Mouse (Mus musculus) liver, adult (tissue): ENCODE data around the gene Dhx15.

ENCODE experiments used
- GATA4 ChIP-seq: IDR thresholded peaks from 2 replicates; pipeline ENCODE4 v1.6.1; 2014; ENCODE audit warnings: mild to moderate bottlenecking, low read length; ENCODE audit not compliant: insufficient replicate concordance

Dhx15 gene

DNA sequence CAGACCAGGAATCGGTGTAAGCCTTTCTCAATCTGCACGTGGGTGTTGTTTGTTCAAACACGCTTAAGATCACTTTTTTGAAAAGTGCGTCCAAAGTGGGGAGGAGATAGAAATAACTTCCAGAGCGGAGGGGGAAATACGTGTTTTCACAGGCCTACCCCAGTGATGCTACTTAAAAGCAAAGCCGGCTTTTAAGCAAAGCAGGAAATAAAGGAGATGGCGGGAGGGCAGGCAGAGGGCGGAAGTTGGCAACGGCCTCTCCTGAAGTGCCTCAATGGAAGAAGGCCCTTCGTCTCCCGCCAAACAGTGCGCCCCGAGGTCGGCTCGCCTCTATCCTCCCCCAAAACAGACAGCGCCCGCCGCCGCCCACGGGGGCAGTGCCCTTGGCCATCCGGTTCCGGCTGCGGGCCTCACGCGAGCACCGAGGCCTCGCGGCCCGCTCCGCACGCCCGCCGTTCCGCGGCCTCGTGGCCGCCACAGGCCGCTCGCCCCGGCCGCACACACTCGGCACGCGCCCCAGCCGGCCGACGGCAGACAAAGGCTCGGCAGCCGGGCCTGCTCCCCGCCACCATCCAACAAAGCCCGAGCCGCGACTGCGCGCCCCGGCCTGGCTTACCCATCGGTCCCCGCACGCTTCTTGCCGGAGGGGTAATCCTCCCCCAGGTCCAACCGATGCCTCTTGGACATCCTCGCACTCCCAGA is 499 bp downstream of the Dhx15 start:
- TF ChIP-seq GATA4 = peak; percentile 3; the same call in 1 of the 2 replicates

- TF ChIP-seq GATA4 = no peak
Observed at GRCm38 (mm10) chr5:52188206-52188605, 2.1 kb downstream of the Dhx15 start.

- TF ChIP-seq GATA4 = no peak
Observed at GRCm38 (mm10) chr5:52177326-52177725, 13.0 kb downstream of the Dhx15 start.

- TF ChIP-seq GATA4 = no peak
Observed at GRCm38 (mm10) chr5:52168468-52168867, 21.8 kb downstream of the Dhx15 start.

- no peak for TF ChIP-seq GATA4
Observed at GRCm38 (mm10) chr5:52149138-52149537, 41.2 kb downstream of the Dhx15 start.

DNA sequence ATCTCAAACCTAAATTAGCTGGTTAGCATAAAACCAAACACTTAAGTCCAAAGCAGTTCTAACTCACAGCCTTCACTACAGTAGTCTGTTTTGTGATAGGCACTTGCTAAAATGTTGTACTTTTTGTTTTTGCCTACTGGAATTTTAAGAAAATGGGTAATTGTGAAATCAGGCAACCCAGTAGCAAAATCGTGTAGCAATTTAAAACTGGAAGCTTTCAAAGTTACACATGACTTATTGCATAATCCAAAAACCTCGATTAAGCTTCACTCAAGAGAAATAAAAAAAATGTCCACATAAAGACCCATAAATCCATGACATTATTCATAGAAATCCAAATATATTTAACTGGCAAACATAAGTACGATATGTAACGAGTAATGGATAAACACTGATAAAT is 43.2 kb downstream of the Dhx15 start:
- no peak for TF ChIP-seq GATA4

DNA sequence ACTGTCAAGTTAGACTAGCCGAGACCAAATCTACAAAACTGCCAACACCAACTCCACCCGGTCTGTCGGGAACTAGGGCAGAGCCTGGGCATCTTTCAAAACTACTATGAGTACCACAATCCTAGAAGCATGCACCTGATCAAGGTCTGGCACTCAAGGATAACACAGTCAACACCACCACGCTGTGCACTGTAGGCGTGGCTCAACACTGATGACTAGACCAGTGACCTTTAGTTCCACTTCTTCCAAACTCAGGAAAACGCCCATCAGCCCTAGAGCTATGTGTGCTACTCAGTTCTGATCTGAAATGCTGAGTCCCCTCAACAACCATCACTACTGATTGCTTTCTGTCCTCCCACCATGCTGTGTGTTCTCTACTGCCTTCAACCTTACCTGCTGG is 44.6 kb downstream of the Dhx15 start:
- no peak for TF ChIP-seq GATA4

DNA sequence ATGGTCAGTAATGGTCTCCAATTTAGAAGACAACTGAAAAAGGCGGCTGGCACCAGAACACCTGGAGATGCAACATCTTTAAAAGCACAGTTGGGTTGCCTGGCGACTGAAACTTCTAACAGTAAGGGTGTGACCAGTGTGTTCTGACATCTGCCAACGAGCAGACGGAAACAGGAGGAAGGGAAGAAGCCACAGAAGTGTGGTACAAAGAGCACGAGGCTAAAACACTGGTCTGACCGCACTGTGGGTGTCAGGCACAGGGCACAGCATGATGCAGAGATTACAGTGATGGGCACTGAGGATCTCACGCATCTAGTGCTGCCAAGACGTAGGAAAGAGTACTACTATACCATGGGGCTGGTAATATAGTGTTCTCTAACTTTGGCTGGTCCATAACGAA is 48.4 kb downstream of the Dhx15 start:
- TF ChIP-seq GATA4 = no peak

DNA sequence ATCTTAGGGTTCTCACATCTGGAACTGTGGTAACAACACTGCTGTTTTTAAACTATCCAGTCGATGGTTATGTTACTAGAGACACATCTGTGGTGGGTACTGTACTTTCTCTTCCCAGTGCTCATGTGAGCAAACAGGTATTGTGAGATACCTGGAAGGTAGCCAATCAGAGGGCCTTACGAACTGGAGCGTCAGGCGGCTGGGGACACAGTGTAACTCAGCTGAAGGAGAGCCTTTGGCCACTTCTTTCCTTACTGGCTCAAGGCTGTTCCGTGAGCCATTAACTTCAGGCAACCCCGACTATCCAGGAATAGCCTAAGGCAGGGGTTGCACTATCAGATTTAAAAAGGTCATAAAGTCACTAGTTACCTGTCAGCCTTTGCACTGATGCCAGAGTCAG is 51.5 kb downstream of the Dhx15 start:
- TF ChIP-seq GATA4 = no peak

GRCm38 (mm10) chr5:52138134-52138533 is 52.2 kb downstream of the Dhx15 start:
- no peak for TF ChIP-seq GATA4

DNA sequence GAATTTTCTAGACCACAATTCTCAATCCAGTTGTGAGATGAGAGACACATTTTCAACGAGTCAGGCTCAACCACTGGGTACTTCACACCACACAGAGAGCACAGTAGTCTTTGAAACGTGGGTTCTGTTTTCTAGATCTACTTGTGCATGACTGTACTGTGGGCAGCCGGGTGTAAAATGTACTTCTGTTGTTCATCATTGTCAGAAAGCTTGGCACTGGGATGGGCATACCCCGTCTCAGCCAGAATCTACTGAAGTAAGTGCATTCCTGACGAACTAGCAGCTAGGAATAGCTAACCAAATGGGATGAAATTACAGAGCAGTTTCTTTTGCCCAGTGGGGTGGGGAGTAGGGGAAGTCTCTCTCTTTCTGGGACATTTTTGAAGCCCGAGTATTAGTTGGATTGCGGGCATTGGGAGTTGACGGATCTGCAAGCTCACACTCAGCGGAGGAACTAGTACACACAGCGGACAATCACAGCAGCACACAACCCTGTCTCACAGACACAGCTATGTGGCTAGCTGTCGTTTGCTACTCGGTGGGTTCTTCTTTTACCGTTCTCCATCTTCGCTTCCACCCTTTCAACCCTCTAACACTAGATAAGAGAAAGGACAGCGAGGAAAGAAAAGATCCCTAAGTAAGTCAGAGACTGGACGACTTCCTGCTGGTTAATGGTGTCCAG is 54.7 kb downstream of the Dhx15 start:
- no peak for TF ChIP-seq GATA4

- TF ChIP-seq GATA4 = no peak
Observed at GRCm38 (mm10) chr5:52132840-52133239, 57.5 kb downstream of the Dhx15 start.

DNA sequence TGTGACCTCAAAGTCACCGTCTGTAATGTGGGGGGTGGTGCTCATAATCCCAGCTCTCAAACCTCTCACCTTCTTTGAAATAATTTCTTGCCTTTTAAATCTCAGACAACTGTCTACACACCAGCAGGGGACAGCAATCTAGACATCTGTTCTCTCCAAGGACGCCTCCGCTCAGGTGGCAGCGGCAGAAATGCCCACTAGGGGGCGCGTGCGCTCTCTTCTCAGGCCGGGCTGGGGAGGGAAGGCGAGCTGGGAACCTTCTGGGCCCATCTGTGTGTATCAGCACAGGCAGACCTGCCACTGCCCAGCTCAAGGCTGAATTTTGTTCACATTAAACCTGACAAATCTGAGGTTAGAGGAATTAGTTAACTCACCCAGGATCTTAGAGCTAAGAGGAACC is 58.2 kb downstream of the Dhx15 start:
- no peak for TF ChIP-seq GATA4

DNA sequence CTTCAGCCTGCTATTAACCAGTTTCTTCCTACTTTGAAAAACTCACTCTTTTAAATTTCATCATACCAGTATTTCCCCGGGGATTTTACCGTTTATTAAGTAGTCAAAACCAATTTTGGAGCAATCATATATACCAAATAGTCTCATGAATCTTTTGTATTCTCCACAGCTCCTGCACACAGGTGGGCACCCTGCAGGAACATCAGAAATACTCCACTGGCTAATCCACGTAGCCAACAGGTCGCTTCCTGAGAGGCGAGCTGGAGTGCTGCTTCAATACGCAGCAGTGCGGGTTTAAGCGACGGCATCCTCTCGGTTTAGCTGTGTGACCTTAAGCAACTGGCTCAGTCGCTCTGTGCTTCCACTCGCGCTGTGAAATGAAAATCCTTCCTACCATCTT is 58.9 kb downstream of the Dhx15 start:
- no peak for TF ChIP-seq GATA4

DNA sequence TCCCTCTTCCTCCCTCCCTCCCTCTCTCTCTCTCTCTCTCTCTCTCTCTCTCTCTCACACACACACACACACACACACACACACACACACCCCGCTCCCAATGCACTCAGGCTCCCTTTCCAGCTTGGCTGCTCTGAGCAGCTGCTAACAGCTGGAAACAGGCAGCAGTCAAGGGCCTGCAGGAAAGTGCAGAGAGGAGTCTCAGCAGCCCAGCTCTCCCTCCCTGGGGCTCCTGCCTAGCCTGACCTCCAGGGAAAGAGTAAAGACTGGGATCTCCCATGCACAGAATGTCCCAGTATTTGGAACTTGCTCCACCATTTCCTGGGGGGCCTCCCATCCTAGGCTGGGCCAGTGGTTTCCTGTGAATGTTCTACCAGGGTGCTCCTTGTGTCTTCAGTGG is 59.8 kb downstream of the Dhx15 start:
- TF ChIP-seq GATA4 = no peak

- no peak for TF ChIP-seq GATA4
Observed at GRCm38 (mm10) chr5:52126263-52126662, 64.1 kb downstream of the Dhx15 start.

DNA sequence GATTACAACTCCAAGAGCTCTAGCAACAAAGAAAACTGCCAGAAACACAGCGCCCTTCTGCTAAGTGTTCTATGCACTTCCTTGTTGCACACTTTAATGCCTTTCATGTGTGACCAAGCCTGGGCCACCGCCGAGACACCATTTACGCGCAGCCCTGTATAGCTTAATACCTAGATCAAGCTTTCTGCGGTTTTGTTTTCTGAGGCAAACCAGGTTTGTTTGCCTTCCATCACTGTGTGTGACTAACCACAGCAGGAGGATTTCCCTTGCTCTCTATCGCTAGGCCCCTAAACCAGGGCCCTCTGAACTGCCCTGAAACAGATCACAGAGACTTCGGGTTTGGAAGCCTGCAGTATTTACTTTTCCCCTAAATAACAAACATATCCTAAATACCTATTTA is 64.5 kb downstream of the Dhx15 start:
- TF ChIP-seq GATA4 = no peak
